Mouse (Mus musculus) forebrain, embryonic 16.5 days (tissue): ENCODE data around the gene Crebl2. TPM values are rescaled to one million over a fixed set of nuclear protein-coding genes. Genes with fewer than 3 reads are reported as not detected.

ENCODE experiments used
- ATAC-seq: fragments of 200-750 bp; cut with Nextera tagmentation; 2 replicates; pipeline ENCODE4 v1.8.0; 2017; ENCODE audit warnings: mild to moderate bottlenecking, moderate library complexity
- H3K27ac ChIP-seq: fragments of 300-500 bp; sonication (generic); 2 replicates; pipeline ENCODE4 v1.5.1; 2014; ENCODE audit warnings: low read length, control low read depth
- H3K27me3 ChIP-seq: fragments of 300-500 bp; sonication (generic); replicated peaks from 2 replicates; pipeline ENCODE4 v1.6.1; 2014; ENCODE audit warnings: low read length; ENCODE audit not compliant: control insufficient read depth, insufficient read depth
- H3K36me3 ChIP-seq: fragments of 300-500 bp; sonication (generic); 2 replicates; pipeline ENCODE4 v1.6.1; 2014; ENCODE audit not compliant: control insufficient read depth, insufficient read depth
- H3K4me1 ChIP-seq: fragments of 300-500 bp; sonication (generic); replicated peaks from 2 replicates; pipeline ENCODE4 v1.6.1; 2014; ENCODE audit warnings: low read length; ENCODE audit not compliant: control insufficient read depth, insufficient read depth
- H3K4me2 ChIP-seq: fragments of 300-500 bp; sonication (generic); 2 replicates; pipeline ENCODE4 v1.6.1; 2014; ENCODE audit warnings: mild to moderate bottlenecking, low read length, control low read depth
- H3K4me3 ChIP-seq: fragments of 300-500 bp; sonication (generic); replicated peaks from 2 replicates; pipeline ENCODE4 v1.5.1; 2014; ENCODE audit warnings: mild to moderate bottlenecking, low read length, control low read depth
- H3K9ac ChIP-seq: fragments of 300-500 bp; sonication (generic); replicated peaks from 2 replicates; pipeline ENCODE4 v1.6.1; 2014; ENCODE audit warnings: low read depth, low read length, control low read depth
- H3K9me3 ChIP-seq: fragments of 300-500 bp; sonication (generic); 2 replicates; pipeline ENCODE4 v1.6.1; 2016; ENCODE audit warnings: low read length; ENCODE audit not compliant: control insufficient read depth
- WGBS: fragments of 180-500 bp; shearing (Covaris S2); extraction: QIAGEN DNeasy Blood & Tissue Kit; methylation state at CpG from one replicate; pipeline ENCODE4 v1.1.7; 2014; 5-methylcytosine and 5-hydroxymethylcytosine counted together
- polyA plus RNA-seq: library from polyadenylated mRNA; unstranded; fragments of >200 nt; fragmentation: Nextera tagmentation; extraction: Ambion mirVana; gene quantifications from 2 replicates; pipeline ENCODE4 v1.2.1, GENCODE M21; 2015

Crebl2 gene
- polyA plus RNA-seq, 1 experiment from 2014 or later, result 4.3 TPM

DNA sequence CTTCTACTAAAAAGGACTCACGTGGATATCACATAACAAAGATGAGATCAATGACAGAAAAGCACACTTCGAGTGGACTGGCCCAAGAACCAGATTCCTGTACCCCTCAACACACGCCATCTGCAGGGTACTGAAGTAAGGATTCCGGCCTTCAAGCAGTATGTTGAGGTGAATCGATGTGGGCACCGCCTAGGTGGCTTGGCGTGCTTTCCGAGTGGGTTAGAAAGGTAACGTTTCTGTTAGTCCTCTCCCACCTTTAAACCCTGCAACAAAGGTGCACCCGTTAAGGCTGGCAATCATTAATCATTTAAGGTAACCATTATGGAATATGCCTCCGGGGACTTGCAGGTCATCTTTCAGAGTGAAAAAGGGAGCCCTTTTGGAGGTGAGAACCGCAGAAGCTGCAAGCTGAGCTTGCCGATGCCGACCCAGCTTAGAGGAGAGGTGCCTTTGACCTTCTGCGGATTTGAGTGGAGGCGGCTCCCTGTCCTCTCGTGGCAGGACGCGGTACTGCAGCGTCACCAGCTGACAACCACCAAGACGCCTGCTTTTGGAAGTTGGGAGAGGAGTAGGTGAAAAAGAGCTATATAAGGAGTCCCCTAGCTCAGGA lies 35.9 kb upstream of the Crebl2 start:
- H3K9ac ChIP-seq, result no peak overlapping the region
- WGBS, result 15% methylated on average over 21 of the region's 21 CpGs

DNA sequence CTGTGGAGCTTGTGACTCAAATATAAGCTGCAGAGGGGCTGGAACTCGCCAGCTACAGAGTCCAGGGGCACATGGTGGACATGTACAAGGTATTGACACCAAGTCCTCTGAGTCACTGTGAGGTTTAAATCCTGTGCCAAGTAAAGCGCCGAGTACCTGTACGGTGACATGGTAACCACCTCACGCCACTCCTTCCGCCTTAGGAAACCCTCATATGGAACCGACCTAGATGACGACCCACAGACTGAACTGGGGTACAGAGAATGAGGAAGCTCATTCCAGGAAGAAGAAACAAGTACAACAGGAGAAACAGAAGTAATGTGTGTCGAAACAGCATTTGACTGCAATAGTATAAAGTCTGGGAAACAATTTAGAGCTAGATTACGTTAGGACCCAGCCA lies 33.7 kb upstream of the Crebl2 start:
- no peak overlapping the region for H3K4me3 ChIP-seq
- no peaks in the 10 kb centered on the region for H3K27me3 ChIP-seq
- no peak for ATAC-seq
- H3K9me3 ChIP-seq, result no peaks in the 10 kb centered on the region
- whole genome bisulfite sequencing, result 91% methylated on average over 10 of the region's 10 CpGs
- no peak overlapping the region for H3K27ac ChIP-seq
- peaks cover 4% of the 10 kb centered on the region for H3K4me1 ChIP-seq
- H3K4me2 ChIP-seq, result no peak overlapping the region
- no peak overlapping the region for H3K9ac ChIP-seq
- no peaks in the 10 kb centered on the region for H3K36me3 ChIP-seq

More for the DNA sequence above, 35.9 kb upstream of the Crebl2 start:
- peak; percentile 27; the same call in 1 of the 2 replicates for ATAC-seq
- Histone ChIP-seq H3K4me2 (peak overlapping the region; percentile 2; the same call in 1 of the 2 replicates), H3K27ac (no peak overlapping the region), H3K4me3 (no peak overlapping the region), H3K27me3 (no peaks in the 10 kb centered on the region), H3K36me3 (no peaks in the 10 kb centered on the region), H3K4me1 (peaks cover 8% of the 10 kb centered on the region), H3K9me3 (no peaks in the 10 kb centered on the region)

- Histone ChIP-seq H3K9me3 (no peaks in the 10 kb centered on the region), H3K9ac (no peak overlapping the region), H3K4me3 (no peak overlapping the region), H3K27me3 (no peaks in the 10 kb centered on the region), H3K36me3 (no peaks in the 10 kb centered on the region), H3K4me2 (no peak overlapping the region), H3K27ac (no peak overlapping the region), H3K4me1 (no peaks in the 10 kb centered on the region)
- ATAC-seq, result no peak
- WGBS, result 57% methylated on average over 1 of the region's 1 CpGs
Observed at GRCm38 (mm10) chr6:134801483-134801882, 28.5 kb upstream of the Crebl2 start.

- WGBS, result 81% methylated on average over 9 of the region's 9 CpGs
- H3K4me1 ChIP-seq, result no peaks in the 10 kb centered on the region
- H3K36me3 ChIP-seq, result no peaks in the 10 kb centered on the region
- no peaks in the 10 kb centered on the region for H3K9me3 ChIP-seq
- no peak overlapping the region for H3K27ac ChIP-seq
- H3K4me2 ChIP-seq, result no peak overlapping the region
- H3K4me3 ChIP-seq, result no peak overlapping the region
- ATAC-seq, result no peak
- H3K9ac ChIP-seq, result no peak overlapping the region
- H3K27me3 ChIP-seq, result no peaks in the 10 kb centered on the region
Observed at GRCm38 (mm10) chr6:134802641-134803043, 27.3 kb upstream of the Crebl2 start.

- WGBS, result 42% methylated on average over 5 of the region's 5 CpGs
- Histone ChIP-seq H3K9me3 (no peaks in the 10 kb centered on the region), H3K27me3 (no peaks in the 10 kb centered on the region), H3K36me3 (no peaks in the 10 kb centered on the region), H3K27ac (no peak overlapping the region), H3K4me3 (no peak overlapping the region), H3K9ac (no peak overlapping the region), H3K4me2 (no peak overlapping the region), H3K4me1 (no peaks in the 10 kb centered on the region)
- ATAC-seq, result no peak
Observed at GRCm38 (mm10) chr6:134804736-134805277, 25.1 kb upstream of the Crebl2 start.

GRCm38 (mm10) chr6:134806130-134806529 lies 23.8 kb upstream of the Crebl2 start:
- no peak for ATAC-seq
- no peak overlapping the region for H3K4me3 ChIP-seq
- H3K27ac ChIP-seq, result no peak overlapping the region
- H3K36me3 ChIP-seq, result no peaks in the 10 kb centered on the region
- no peaks in the 10 kb centered on the region for H3K27me3 ChIP-seq
- H3K4me2 ChIP-seq, result no peak overlapping the region
- no peaks in the 10 kb centered on the region for H3K4me1 ChIP-seq
- 94% methylated on average over 6 of the region's 6 CpGs for WGBS
- no peaks in the 10 kb centered on the region for H3K9me3 ChIP-seq
- no peak overlapping the region for H3K9ac ChIP-seq

DNA sequence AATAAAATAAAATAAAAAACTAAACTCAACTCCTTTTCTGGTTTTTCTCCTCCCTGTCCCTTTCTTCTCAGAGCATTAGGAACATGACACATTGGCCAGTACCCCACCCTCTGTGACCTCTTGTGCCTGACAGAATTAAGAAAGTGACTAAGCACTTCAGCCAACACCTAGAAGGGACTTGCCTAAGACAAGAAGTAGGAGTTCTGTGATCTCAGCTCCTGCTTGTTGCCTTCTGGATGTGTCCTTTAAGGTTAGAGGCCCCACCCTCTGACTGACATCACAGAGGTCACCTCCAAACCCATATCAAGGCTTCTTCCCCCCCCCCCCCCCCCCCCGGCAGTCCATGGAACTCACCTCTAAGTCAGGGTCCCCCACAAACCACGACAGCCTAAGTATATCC lies 22.9 kb upstream of the Crebl2 start:
- H3K4me3 ChIP-seq, result no peak overlapping the region
- no peak overlapping the region for H3K27ac ChIP-seq
- no peaks in the 10 kb centered on the region for H3K36me3 ChIP-seq
- no peak for ATAC-seq
- H3K4me2 ChIP-seq, result no peak overlapping the region
- 85% methylated on average over 1 of the region's 2 CpGs for WGBS
- no peaks in the 10 kb centered on the region for H3K9me3 ChIP-seq
- no peaks in the 10 kb centered on the region for H3K4me1 ChIP-seq
- H3K9ac ChIP-seq, result no peak overlapping the region
- H3K27me3 ChIP-seq, result no peaks in the 10 kb centered on the region

- ATAC-seq, result no peak
- Histone ChIP-seq H3K36me3 (no peaks in the 10 kb centered on the region), H3K9me3 (no peaks in the 10 kb centered on the region), H3K9ac (no peak overlapping the region), H3K27me3 (no peaks in the 10 kb centered on the region), H3K4me1 (no peaks in the 10 kb centered on the region), H3K27ac (no peak overlapping the region), H3K4me2 (no peak overlapping the region), H3K4me3 (no peak overlapping the region)
- 89% methylated on average over 11 of the region's 11 CpGs for WGBS
Observed at GRCm38 (mm10) chr6:134807794-134808193, 22.2 kb upstream of the Crebl2 start.

GRCm38 (mm10) chr6:134813066-134813465 lies 16.9 kb upstream of the Crebl2 start:
- no peaks in the 10 kb centered on the region for H3K27me3 ChIP-seq
- no peaks in the 10 kb centered on the region for H3K36me3 ChIP-seq
- no peak overlapping the region for H3K4me3 ChIP-seq
- H3K4me1 ChIP-seq, result no peaks in the 10 kb centered on the region
- no peak overlapping the region for H3K4me2 ChIP-seq
- H3K9ac ChIP-seq, result no peak overlapping the region
- ATAC-seq, result no peak
- H3K27ac ChIP-seq, result no peak overlapping the region
- no peaks in the 10 kb centered on the region for H3K9me3 ChIP-seq
- WGBS, result 75% methylated on average over 1 of the region's 1 CpGs
